Mouse (Mus musculus) lung, postnatal 10 days (tissue): ENCODE data around the gene Tbc1d16.
"Not testable (repeated sequence)": the region's sequence is repeated elsewhere in the genome, so short reads cannot be mapped to it uniquely, and the experiment has no call there.

ENCODE experiments used
- DNase-seq: peaks from one replicate; pipeline ENCODE4 v3.0.0; 2021

Gene Tbc1d16

GRCm38 (mm10) chr11:119108573-119109263 is 119.6 kb downstream of the Tbc1d16 start:
- no peak for DNase-seq

- no peak for DNase-seq
Measured at GRCm38 (mm10) chr11:119106289-119106688, 122.0 kb downstream of the Tbc1d16 start.

- no peak for DNase-seq
Measured at GRCm38 (mm10) chr11:119105748-119106147, 122.6 kb downstream of the Tbc1d16 start.

- no peak for DNase-seq
Measured at GRCm38 (mm10) chr11:119105071-119105609, 123.2 kb downstream of the Tbc1d16 start.

- no peak for DNase-seq
Measured at GRCm38 (mm10) chr11:119103991-119104390, 124.3 kb downstream of the Tbc1d16 start.

- not testable (repeated sequence) for DNase-seq
Measured at GRCm38 (mm10) chr11:119100355-119100754, 127.9 kb downstream of the Tbc1d16 start.

- no peak for DNase-seq
Measured at GRCm38 (mm10) chr11:119098202-119098601, 130.1 kb downstream of the Tbc1d16 start.

GRCm38 (mm10) chr11:119095441-119095840 is 132.9 kb downstream of the Tbc1d16 start:
- no peak for DNase-seq

- no peak for DNase-seq
Measured at GRCm38 (mm10) chr11:119093322-119093721, 135.0 kb downstream of the Tbc1d16 start.
